Mouse (Mus musculus) hindbrain, postnatal 0 days (tissue): ENCODE data around the gene Pts. TPM values are rescaled to one million over a fixed set of nuclear protein-coding genes. Genes with fewer than 3 reads are reported as not detected.

ENCODE experiments used
- ATAC-seq: fragments of 200-750 bp; cut with Nextera tagmentation; 2 replicates; pipeline ENCODE4 v1.8.0; 2017; ENCODE audit warnings: mild to moderate bottlenecking, moderate TSS enrichment, moderate library complexity
- DNase-seq: peaks from one replicate; pipeline ENCODE4 v3.0.0-alpha.2; 2015; ENCODE audit warnings: low spot score
- H3K27ac ChIP-seq: fragments of 300-500 bp; sonication (generic); 2 replicates; pipeline ENCODE4 v1.5.1; 2014; ENCODE audit warnings: mild to moderate bottlenecking
- H3K27me3 ChIP-seq: fragments of 300-500 bp; sonication (generic); 2 replicates; pipeline ENCODE4 v1.6.1; 2014; ENCODE audit warnings: low read length, mixed read lengths; ENCODE audit not compliant: insufficient read depth
- H3K36me3 ChIP-seq: fragments of 300-500 bp; sonication (generic); 2 replicates; pipeline ENCODE4 v1.6.1; 2014; ENCODE audit warnings: low read length, mixed read lengths; ENCODE audit not compliant: insufficient read depth
- H3K4me1 ChIP-seq: fragments of 300-500 bp; sonication (generic); 2 replicates; pipeline ENCODE4 v1.6.1; 2014; ENCODE audit warnings: antibody characterized with exemption, low read length, mixed read lengths; ENCODE audit not compliant: insufficient read depth
- H3K4me2 ChIP-seq: fragments of 300-500 bp; sonication (generic); 2 replicates; pipeline ENCODE4 v1.6.1; 2014; ENCODE audit warnings: low read depth, mild to moderate bottlenecking, low read length, moderate library complexity, mixed read lengths
- H3K4me3 ChIP-seq: fragments of 300-500 bp; sonication (generic); 2 replicates; pipeline ENCODE4 v1.5.1; 2014; ENCODE audit warnings: low read length
- H3K9ac ChIP-seq: fragments of 300-500 bp; sonication (generic); replicated peaks from 2 replicates; pipeline ENCODE4 v1.6.1; 2014; ENCODE audit warnings: mild to moderate bottlenecking, low read length, moderate library complexity, mixed read lengths
- H3K9me3 ChIP-seq: fragments of 300-500 bp; sonication (generic); 2 replicates; pipeline ENCODE4 v1.6.1; 2016; ENCODE audit warnings: low read length, mixed read lengths
- CTCF ChIP-seq: IDR thresholded peaks from 2 replicates; pipeline ENCODE4 v1.5.1; 2016; ENCODE audit warnings: antibody characterized with exemption, control low read depth, low read depth
- WGBS: fragments of 180-500 bp; shearing (Covaris S2); extraction: QIAGEN DNeasy Blood & Tissue Kit; methylation state at CpG from one replicate; pipeline ENCODE4 v1.1.7; 2014; 5-methylcytosine and 5-hydroxymethylcytosine counted together
- polyA plus RNA-seq: library from polyadenylated mRNA; unstranded; fragments of >200 nt; fragmentation: Nextera tagmentation; extraction: Ambion mirVana; gene quantifications from 2 replicates; pipeline ENCODE4 v1.2.1, GENCODE M21; 2015
- total RNA-seq: library from RNA; depleted of rRNA; stranded (reverse); fragments of >200 nt; gene quantifications from 2 replicates; pipeline ENCODE4 v1.2.3, GENCODE M21; 2014

The Pts gene
- total and polyA plus RNA-seq, 2 experiments from 2014 or later = 65.7 to 115 TPM

GRCm38 (mm10) chr9:50561145-50561917, 32.8 kb upstream of the Pts start, which contains the start of gene Tex12:
Tex12 (minus strand) TSS chr9:50561325.
- DNase-seq (no peak), ATAC-seq (no peak)
- WGBS = 91% methylated on average over 38 of the region's 38 CpGs
- no peak for TF ChIP-seq CTCF
- Histone ChIP-seq H3K4me3 (no peak within 1 kb of the TSS), H3K9me3 (no peaks in the 10 kb centered on the region), H3K36me3 (no peaks in the 10 kb centered on the region), H3K27ac (no peak within 1 kb of the TSS), H3K27me3 (no peaks in the 10 kb centered on the region), H3K9ac (no peak within 1 kb of the TSS), H3K4me1 (no peaks in the 10 kb centered on the region), H3K4me2 (no peak within 1 kb of the TSS)

DNA sequence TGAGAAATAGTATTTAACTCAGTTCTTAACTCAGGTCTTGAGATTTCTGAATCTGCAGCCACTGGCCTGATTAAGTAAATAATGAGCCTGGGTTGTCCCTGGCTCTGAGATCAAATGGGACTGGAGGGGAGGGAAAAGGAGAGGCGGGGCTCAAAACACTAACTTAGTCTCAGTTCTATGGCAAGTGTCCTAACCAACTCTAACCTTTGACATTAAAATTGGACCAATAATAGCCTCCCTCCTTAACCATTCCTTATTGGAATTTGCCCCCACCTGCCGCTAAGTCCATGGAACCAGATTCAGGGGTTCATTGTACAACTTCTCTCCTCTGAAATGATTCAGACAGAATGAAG, 26.5 kb upstream of the Pts start, which contains the start of gene Bco2:
Gene Bco2 (minus strand): TSS at position 88 of the 353 bp plus-strand sequence.
- Histone ChIP-seq H3K4me2 (peak within 1 kb of the TSS; percentile 53), H3K4me1 (no peaks in the 10 kb centered on the region; the same call in 1 of the 2 replicates), H3K27me3 (no peaks in the 10 kb centered on the region), H3K9me3 (no peaks in the 10 kb centered on the region), H3K27ac (peak within 1 kb of the TSS; percentile 79), H3K36me3 (no peaks in the 10 kb centered on the region), H3K4me3 (peak within 1 kb of the TSS; percentile 27), H3K9ac (peak within 1 kb of the TSS; percentile 33; the same call in 1 of the 2 replicates)
- ATAC-seq (peak; percentile 58; the same call in 1 of the 2 replicates), DNase-seq (no peak)
- TF ChIP-seq CTCF = no peak
- WGBS = 17% methylated on average over 2 of the region's 2 CpGs

DNA sequence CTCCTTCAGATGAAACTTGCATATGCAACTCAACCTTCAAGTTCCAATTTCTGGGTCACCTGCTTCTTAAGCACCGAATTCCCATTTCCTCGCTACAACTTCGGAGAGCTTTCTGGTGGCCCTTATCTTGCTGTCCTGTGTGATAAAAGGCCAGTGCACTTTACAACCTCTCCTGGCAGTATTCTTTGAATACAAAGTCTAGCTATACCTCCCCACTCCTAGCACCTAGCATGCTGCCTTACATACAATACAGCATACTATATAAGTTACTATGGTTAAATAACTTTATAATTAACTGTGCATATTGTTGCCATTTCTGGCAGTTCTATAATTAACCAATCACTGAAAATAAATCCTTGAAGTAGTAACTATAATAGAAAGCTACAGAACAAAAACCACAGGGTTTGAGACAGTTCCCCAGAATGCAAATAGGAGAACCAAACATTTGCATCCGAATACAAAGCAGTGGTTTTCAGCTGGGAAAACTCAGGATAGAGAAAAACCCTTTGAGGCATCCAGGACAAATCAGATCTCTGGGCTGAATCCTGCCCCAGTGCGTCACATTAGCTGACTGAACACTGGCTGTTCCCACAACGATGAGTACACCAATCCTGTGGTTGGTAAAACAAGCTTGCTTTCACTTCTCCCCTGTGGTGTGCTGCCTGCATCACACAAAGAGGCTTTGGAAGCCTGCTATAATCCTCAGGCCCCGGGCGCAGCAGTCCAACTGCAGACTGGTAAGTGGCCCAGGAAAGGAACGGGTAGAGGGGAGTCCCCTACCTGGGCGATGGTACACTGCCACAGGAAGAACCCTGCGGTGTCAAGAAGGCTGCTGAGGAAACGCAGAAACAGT, 25.9 kb upstream of the Pts start, which contains the start of gene Il18:
Gene Il18 (plus strand): TSS at position 587 of the 853 bp plus-strand sequence.
- Histone ChIP-seq H3K9me3 (no peaks in the 10 kb centered on the region), H3K4me1 (no peaks in the 10 kb centered on the region; the same call in 1 of the 2 replicates), H3K27ac (peak within 1 kb of the TSS; percentile 79), H3K36me3 (no peaks in the 10 kb centered on the region), H3K4me3 (peak within 1 kb of the TSS; percentile 27), H3K9ac (peak within 1 kb of the TSS; percentile 33; the same call in 1 of the 2 replicates), H3K4me2 (peak within 1 kb of the TSS; percentile 53), H3K27me3 (no peaks in the 10 kb centered on the region)
- ATAC-seq = peak; percentile 99
- 20% methylated on average over 12 of the region's 12 CpGs for WGBS
- TF ChIP-seq CTCF = no peak
- peak; percentile 86 for DNase-seq

DNA sequence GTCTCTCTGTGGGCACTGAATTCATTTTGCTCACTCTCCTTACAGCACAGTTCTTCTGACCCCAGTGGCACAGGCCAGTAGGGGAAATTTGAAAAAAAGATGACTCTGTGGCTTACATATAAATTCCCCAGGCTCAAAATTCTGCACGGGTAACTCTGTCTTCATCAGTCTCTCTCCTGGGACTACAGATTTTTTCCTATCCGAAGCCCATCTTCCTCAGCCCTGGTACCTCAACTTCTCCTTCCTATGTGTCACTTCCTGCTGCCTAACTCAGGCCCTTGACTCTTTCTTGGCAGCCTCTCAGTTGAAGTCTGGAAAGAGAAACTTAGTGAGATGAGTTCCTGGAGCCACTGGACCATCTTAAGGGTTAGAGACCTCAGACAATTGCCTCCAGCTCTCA, 25.0 kb upstream of the Pts start:
- 78% methylated on average over 2 of the region's 2 CpGs for WGBS
- no peaks in the 10 kb centered on the region for H3K27me3 ChIP-seq
- no peak for TF ChIP-seq CTCF
- no peak overlapping the region for H3K4me2 ChIP-seq
- H3K9me3 ChIP-seq = no peaks in the 10 kb centered on the region
- DNase-seq (no peak), ATAC-seq (no peak)
- no peak overlapping the region for H3K4me3 ChIP-seq
- no peak overlapping the region for H3K9ac ChIP-seq
- H3K4me1 ChIP-seq = no peaks in the 10 kb centered on the region; the same call in 1 of the 2 replicates
- H3K36me3 ChIP-seq = no peaks in the 10 kb centered on the region
- no peak overlapping the region; the same call in 1 of the 2 replicates for H3K27ac ChIP-seq

- H3K4me1 ChIP-seq = no peaks in the 10 kb centered on the region; the same call in 1 of the 2 replicates
- WGBS = 85% methylated on average over 5 of the region's 5 CpGs
- no peaks in the 10 kb centered on the region for H3K27me3 ChIP-seq
- H3K9me3 ChIP-seq = no peaks in the 10 kb centered on the region
- no peaks in the 10 kb centered on the region for H3K36me3 ChIP-seq
- ATAC-seq (no peak), DNase-seq (no peak)
- no peak for TF ChIP-seq CTCF
- no peak overlapping the region for H3K4me2 ChIP-seq
- H3K4me3 ChIP-seq = no peak overlapping the region
- no peak overlapping the region for H3K9ac ChIP-seq
- no peak overlapping the region for H3K27ac ChIP-seq
These were observed 23.7 kb upstream of the Pts start for GRCm38 (mm10) chr9:50552206-50552605.

DNA sequence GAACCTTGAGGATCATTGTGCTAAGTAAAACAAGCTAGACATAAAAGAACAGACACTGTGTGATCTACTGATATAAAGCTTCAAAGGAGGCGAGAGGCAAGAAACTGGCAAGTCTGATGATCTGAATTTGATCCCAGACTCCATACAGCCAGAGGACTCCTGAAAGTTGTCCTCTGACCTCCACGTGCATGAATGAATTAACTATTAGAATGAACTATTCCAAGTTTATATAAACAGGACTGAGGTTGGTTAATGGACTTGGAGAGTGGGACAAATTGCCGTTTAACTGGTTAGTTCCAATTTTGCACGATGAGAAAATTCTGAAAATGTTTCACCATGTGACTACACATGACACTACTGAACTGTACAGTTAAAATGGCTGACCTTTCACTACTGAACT, 20.4 kb upstream of the Pts start:
- H3K4me2 ChIP-seq = no peak overlapping the region
- H3K27ac ChIP-seq = no peak overlapping the region
- WGBS = 89% methylated on average over 4 of the region's 4 CpGs
- ATAC-seq (no peak), DNase-seq (no peak)
- H3K27me3 ChIP-seq = no peaks in the 10 kb centered on the region
- H3K4me1 ChIP-seq = no peaks in the 10 kb centered on the region
- no peak overlapping the region for H3K9ac ChIP-seq
- H3K36me3 ChIP-seq = no peaks in the 10 kb centered on the region
- TF ChIP-seq CTCF = no peak
- H3K4me3 ChIP-seq = no peak overlapping the region
- H3K9me3 ChIP-seq = no peaks in the 10 kb centered on the region
